Mouse (Mus musculus): ENCODE data around the gene Spon1. TPM values are rescaled to one million over a fixed set of nuclear protein-coding genes. Genes with fewer than 3 reads are reported as not detected.

The Spon1 gene
- total and polyA plus RNA-seq, 2 experiments from 2014 or later = 20.7 to 21.6 TPM

DNA sequence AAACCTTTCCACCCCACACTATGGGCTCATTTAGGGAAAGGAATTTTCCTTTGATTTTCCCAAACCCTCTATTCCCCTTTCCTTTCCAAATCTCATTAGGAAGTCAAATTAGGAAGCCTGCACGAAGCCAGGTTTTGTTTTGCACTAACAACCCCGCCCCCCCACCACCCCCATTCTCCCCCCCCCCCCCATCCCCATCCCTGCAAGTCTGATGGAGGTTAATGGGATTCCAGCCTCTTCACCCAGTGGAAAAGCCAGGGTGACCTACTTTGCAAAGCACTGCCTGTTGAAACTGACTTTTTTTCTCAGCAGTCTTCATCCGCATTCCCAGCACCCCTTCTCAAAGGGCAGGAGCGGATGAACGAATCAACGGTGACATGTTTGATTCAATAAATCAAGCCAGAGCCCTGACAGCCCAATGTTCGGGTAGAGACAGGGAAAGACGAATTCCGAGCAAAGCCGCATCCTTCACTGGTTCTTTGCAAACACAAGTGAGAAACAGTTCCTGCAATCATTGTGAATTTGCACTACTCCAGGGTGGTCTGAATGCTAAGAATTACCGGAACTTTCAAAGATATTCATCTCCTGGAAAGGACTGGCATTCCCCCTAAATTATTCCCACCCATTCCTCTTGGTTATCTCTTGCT lies 254.4 kb downstream of the Spon1 start:
- WGBS = 21% methylated on average over 11 of the region's 11 CpGs
- peak overlapping the region; percentile 60 for H3K9ac ChIP-seq (replicated peaks; ENCODE audit: low read depth, low read length)
- ATAC-seq (ENCODE audit: insufficient read depth, low read depth) (no peak), DNase-seq (ENCODE audit: low spot score) (no peak)
- H3K36me3 ChIP-seq (replicated peaks; ENCODE audit: control insufficient read depth, insufficient read depth, low read length) = no peaks in the 10 kb centered on the region
- peak overlapping the region; percentile 55 for H3K4me3 ChIP-seq (ENCODE audit: low read depth, low read length)
- peak overlapping the region; percentile 75 for H3K4me2 ChIP-seq (ENCODE audit: low read depth, low read length)
- H3K27me3 ChIP-seq (ENCODE audit: control insufficient read depth, insufficient read depth, low read length) = no peaks in the 10 kb centered on the region
- no peaks in the 10 kb centered on the region for H3K9me3 ChIP-seq (replicated peaks; ENCODE audit: control insufficient read depth, low read length)
- no peaks in the 10 kb centered on the region; the same call in 1 of the 2 replicates for H3K4me1 ChIP-seq (ENCODE audit: control insufficient read depth, insufficient read depth)
- no peak overlapping the region for H3K27ac ChIP-seq (ENCODE audit: low read depth)
- TF ChIP-seq CTCF (IDR thresholded peaks at IDR 0.05; ENCODE audit: low read depth) = no peak

DNA sequence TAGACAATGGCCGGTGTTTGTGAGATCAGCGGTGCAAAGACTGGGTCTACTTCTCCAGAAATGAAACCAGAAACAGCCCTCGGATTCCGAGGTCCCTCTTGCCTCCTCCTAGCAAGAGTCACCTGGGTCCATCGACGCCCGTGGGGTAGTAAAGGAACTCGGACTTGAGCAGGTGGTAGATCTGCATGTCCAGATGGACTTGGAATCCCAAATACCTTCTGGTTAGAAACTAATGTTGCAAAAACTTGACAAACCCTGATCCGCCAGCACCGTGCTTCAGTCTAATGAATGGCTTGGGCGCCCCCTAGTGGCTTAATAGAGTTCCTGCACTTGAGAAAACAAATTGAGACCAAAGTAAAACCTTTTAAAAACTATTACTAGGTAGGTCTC lies 254.9 kb downstream of the Spon1 start:
- Histone ChIP-seq H3K27me3 (ENCODE audit: control insufficient read depth, insufficient read depth, low read length) (no peaks in the 10 kb centered on the region), H3K4me1 (ENCODE audit: control insufficient read depth, insufficient read depth) (no peaks in the 10 kb centered on the region; the same call in 1 of the 2 replicates), H3K4me3 (ENCODE audit: low read depth, low read length) (peak overlapping the region; percentile 55), H3K27ac (ENCODE audit: low read depth) (no peak overlapping the region), H3K9me3 (replicated peaks; ENCODE audit: control insufficient read depth, low read length) (no peaks in the 10 kb centered on the region), H3K9ac (replicated peaks; ENCODE audit: low read depth, low read length) (peak overlapping the region; percentile 60), H3K4me2 (ENCODE audit: low read depth, low read length) (peak overlapping the region; percentile 75), H3K36me3 (replicated peaks; ENCODE audit: control insufficient read depth, insufficient read depth, low read length) (no peaks in the 10 kb centered on the region)
- WGBS = 1% methylated on average over 11 of the region's 11 CpGs
- peak; percentile 42 for ATAC-seq (ENCODE audit: insufficient read depth, low read depth)
- TF ChIP-seq CTCF (IDR thresholded peaks at IDR 0.05; ENCODE audit: low read depth) (peak; percentile 87), EP300 (IDR thresholded peaks at IDR 0.05; ENCODE audit: low read depth) (no peak)
- DNase-seq (ENCODE audit: low spot score) = peak; percentile 70

DNA sequence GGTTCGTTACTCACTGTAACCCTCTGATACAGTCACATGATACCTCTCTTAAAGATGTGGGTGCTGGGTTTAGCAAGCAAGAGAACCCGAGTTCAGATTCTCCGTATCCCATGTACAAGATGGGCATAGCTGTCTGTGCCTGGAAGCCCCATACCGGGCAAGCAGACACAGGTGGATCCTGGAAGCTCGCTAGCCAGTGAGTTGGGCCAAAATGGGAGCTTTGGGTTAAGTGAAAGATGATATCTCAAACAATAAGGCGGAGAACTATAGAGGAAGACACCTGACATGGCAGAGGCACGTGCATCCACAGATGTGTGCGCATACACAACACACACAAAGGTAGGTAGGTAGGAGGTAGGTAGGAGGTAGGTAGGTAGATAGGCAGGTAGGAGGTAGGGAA lies 261.1 kb downstream of the Spon1 start:
- no peaks in the 10 kb centered on the region for H3K36me3 ChIP-seq (replicated peaks; ENCODE audit: control insufficient read depth, insufficient read depth, low read length)
- WGBS = 90% methylated on average over 8 of the region's 8 CpGs

GRCm38 (mm10) chr7:114027406-114027805 lies 261.6 kb downstream of the Spon1 start:
- ATAC-seq (ENCODE audit: insufficient read depth, low read depth) (no peak), DNase-seq (ENCODE audit: low spot score) (no peak)
- no peaks in the 10 kb centered on the region for H3K4me1 ChIP-seq (ENCODE audit: control insufficient read depth, insufficient read depth)
- H3K9ac ChIP-seq (replicated peaks; ENCODE audit: low read depth, low read length) = no peak overlapping the region
- WGBS = 89% methylated on average over 3 of the region's 3 CpGs
- H3K4me2 ChIP-seq (ENCODE audit: low read depth, low read length) = no peak overlapping the region
- no peaks in the 10 kb centered on the region for H3K9me3 ChIP-seq (replicated peaks; ENCODE audit: control insufficient read depth, low read length)
- no peak for TF ChIP-seq EP300 (IDR thresholded peaks at IDR 0.05; ENCODE audit: low read depth)
- no peak for TF ChIP-seq CTCF (IDR thresholded peaks at IDR 0.05; ENCODE audit: low read depth)
- H3K4me3 ChIP-seq (ENCODE audit: low read depth, low read length) = no peak overlapping the region
- H3K27ac ChIP-seq (ENCODE audit: low read depth) = no peak overlapping the region
- H3K27me3 ChIP-seq (ENCODE audit: control insufficient read depth, insufficient read depth, low read length) = no peaks in the 10 kb centered on the region
- no peaks in the 10 kb centered on the region for H3K36me3 ChIP-seq (replicated peaks; ENCODE audit: control insufficient read depth, insufficient read depth, low read length)

More for the DNA sequence above, 261.1 kb downstream of the Spon1 start:
- ATAC-seq (ENCODE audit: insufficient read depth, low read depth) (no peak), DNase-seq (ENCODE audit: low spot score) (no peak)
- no peak overlapping the region for H3K4me2 ChIP-seq (ENCODE audit: low read depth, low read length)
- no peaks in the 10 kb centered on the region for H3K4me1 ChIP-seq (ENCODE audit: control insufficient read depth, insufficient read depth)
- no peaks in the 10 kb centered on the region for H3K9me3 ChIP-seq (replicated peaks; ENCODE audit: control insufficient read depth, low read length)
- no peak overlapping the region for H3K27ac ChIP-seq (ENCODE audit: low read depth)
- no peak overlapping the region for H3K4me3 ChIP-seq (ENCODE audit: low read depth, low read length)
- TF ChIP-seq CTCF (IDR thresholded peaks at IDR 0.05; ENCODE audit: low read depth) (no peak), EP300 (IDR thresholded peaks at IDR 0.05; ENCODE audit: low read depth) (no peak)
- H3K9ac ChIP-seq (replicated peaks; ENCODE audit: low read depth, low read length) = no peak overlapping the region
- H3K27me3 ChIP-seq (ENCODE audit: control insufficient read depth, insufficient read depth, low read length) = no peaks in the 10 kb centered on the region

GRCm38 (mm10) chr7:114028828-114029227 lies 263.0 kb downstream of the Spon1 start:
- ATAC-seq (ENCODE audit: insufficient read depth, low read depth) (no peak), DNase-seq (ENCODE audit: low spot score) (no peak)
- Histone ChIP-seq H3K36me3 (replicated peaks; ENCODE audit: control insufficient read depth, insufficient read depth, low read length) (no peaks in the 10 kb centered on the region), H3K9ac (replicated peaks; ENCODE audit: low read depth, low read length) (no peak overlapping the region), H3K27ac (ENCODE audit: low read depth) (no peak overlapping the region), H3K27me3 (ENCODE audit: control insufficient read depth, insufficient read depth, low read length) (no peaks in the 10 kb centered on the region), H3K4me2 (ENCODE audit: low read depth, low read length) (no peak overlapping the region), H3K9me3 (replicated peaks; ENCODE audit: control insufficient read depth, low read length) (no peaks in the 10 kb centered on the region), H3K4me1 (ENCODE audit: control insufficient read depth, insufficient read depth) (no peaks in the 10 kb centered on the region), H3K4me3 (ENCODE audit: low read depth, low read length) (no peak overlapping the region)
- no peak for TF ChIP-seq EP300 (IDR thresholded peaks at IDR 0.05; ENCODE audit: low read depth)
- TF ChIP-seq CTCF (IDR thresholded peaks at IDR 0.05; ENCODE audit: low read depth) = no peak
- 87% methylated on average over 5 of the region's 5 CpGs for WGBS

GRCm38 (mm10) chr7:114029596-114029995 lies 263.8 kb downstream of the Spon1 start:
- no peak overlapping the region for H3K4me3 ChIP-seq (ENCODE audit: low read depth, low read length)
- H3K27ac ChIP-seq (ENCODE audit: low read depth) = no peak overlapping the region
- no peaks in the 10 kb centered on the region for H3K27me3 ChIP-seq (ENCODE audit: control insufficient read depth, insufficient read depth, low read length)
- DNase-seq (ENCODE audit: low spot score) (no peak), ATAC-seq (ENCODE audit: insufficient read depth, low read depth) (no peak)
- no peak for TF ChIP-seq CTCF (IDR thresholded peaks at IDR 0.05; ENCODE audit: low read depth)
- TF ChIP-seq EP300 (IDR thresholded peaks at IDR 0.05; ENCODE audit: low read depth) = no peak
- H3K9ac ChIP-seq (replicated peaks; ENCODE audit: low read depth, low read length) = no peak overlapping the region
- H3K4me1 ChIP-seq (ENCODE audit: control insufficient read depth, insufficient read depth) = no peaks in the 10 kb centered on the region
- H3K36me3 ChIP-seq (replicated peaks; ENCODE audit: control insufficient read depth, insufficient read depth, low read length) = no peaks in the 10 kb centered on the region
- WGBS = 66% methylated on average over 6 of the region's 6 CpGs
- no peaks in the 10 kb centered on the region for H3K9me3 ChIP-seq (replicated peaks; ENCODE audit: control insufficient read depth, low read length)
- H3K4me2 ChIP-seq (ENCODE audit: low read depth, low read length) = no peak overlapping the region
